Mouse (Mus musculus) activated CD4-positive, CD25-positive, alpha-beta regulatory T cell, adult 4 months (primary cell): Measurements from ENCODE around the gene Ndufb7. TPM values are rescaled to one million over a fixed set of nuclear protein-coding genes. Genes with fewer than 3 reads are reported as not detected.

Source experiments
- ATAC-seq: one replicate; pipeline ENCODE4 v1.8.0; 2017
- polyA plus RNA-seq, 2 experiments: library from polyadenylated mRNA; unstranded; fragments of 100-300 nt; shearing (Covaris generic); gene quantifications; one replicate each; pipeline ENCODE4 v1.2.1; 2017

Gene Ndufb7
- polyA plus RNA-seq, 2 experiments from 2014 or later = 350 to 354 TPM

DNA sequence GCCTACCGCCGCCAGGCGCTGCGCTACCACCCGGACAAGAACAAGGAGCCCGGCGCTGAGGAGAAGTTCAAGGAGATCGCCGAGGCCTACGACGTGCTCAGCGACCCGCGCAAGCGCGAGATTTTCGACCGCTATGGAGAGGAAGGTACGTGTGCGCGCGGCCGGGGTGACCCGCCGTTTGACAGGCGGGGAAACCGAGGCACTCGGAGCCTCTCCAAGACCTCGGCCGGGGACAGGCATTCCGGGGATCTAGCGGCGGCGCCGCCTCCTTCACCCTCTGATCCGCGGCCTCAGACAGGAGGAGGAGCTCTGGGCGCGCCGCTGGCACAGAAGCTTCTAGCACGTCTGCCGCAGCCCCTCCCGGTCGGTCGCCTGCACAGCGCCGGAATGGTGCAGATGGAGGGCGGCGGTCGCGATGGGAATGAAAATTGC lies 41.9 kb downstream of the Ndufb7 start:
- ATAC-seq = peak; percentile 43

DNA sequence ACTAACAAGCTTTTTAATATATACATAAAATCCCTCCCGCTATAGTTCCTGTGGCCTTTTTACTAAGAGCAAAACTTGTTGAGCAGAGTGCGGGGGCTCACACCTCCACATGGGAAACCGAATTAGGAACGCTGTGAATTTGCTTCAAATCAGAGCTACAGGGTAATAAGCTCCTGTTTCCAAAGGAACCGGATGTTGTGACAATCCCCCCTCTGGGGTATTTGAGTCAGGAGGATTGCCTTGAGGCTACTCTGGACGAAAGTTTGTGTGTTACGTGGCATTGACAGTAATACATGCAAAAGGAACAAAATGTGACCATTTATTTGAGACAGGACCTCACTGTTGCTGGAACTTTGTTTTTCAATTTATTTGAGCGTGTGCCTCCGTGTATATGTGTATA lies 42.6 kb downstream of the Ndufb7 start:
- ATAC-seq = no peak

DNA sequence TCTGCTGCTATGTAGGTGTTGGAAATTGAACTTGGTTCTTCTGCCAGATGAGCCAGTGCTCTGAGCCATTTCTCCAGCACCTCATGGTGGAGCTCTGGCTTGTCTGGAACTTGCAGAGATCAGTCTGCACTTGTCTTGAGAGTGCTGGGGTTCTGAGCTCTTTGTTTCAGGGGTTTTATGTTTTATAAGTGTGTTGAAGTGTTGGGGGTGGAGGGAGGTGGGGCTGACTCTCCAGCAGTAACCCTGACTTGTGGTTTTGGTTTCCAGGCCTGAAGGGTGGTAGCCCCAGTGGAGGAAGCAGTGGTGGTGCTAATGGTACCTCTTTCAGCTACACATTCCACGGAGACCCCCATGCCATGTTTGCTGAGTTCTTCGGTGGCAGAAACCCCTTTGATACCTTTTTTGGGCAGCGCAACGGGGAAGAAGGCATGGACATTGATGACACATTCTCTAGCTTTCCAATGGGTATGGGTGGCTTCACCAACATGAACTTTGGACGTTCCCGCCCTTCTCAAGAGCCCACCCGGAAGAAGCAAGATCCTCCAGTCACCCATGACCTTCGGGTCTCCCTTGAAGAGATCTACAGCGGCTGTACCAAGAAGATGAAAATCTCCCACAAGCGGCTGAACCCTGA lies 43.2 kb downstream of the Ndufb7 start:
- ATAC-seq = no peak

DNA sequence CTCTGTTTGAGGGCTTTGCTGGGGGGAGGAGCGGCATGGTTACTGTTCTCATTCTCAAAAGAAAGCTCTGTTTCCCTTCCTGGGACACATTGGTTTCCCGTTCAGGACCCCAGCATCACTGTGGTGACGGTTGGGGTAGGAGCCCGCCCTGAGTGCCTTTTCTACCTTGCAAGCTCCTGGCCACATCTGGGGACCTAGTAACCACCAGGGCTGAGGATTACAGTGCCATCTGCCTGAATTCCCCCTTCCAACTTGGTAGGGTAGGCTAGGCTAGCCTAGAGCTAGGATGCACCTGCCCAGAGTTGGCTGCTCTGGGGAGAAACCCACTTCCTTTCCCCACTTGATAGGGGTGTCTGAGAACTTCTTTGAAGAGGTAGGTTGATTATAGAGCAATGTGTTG lies 45.5 kb downstream of the Ndufb7 start:
- ATAC-seq = no peak

DNA sequence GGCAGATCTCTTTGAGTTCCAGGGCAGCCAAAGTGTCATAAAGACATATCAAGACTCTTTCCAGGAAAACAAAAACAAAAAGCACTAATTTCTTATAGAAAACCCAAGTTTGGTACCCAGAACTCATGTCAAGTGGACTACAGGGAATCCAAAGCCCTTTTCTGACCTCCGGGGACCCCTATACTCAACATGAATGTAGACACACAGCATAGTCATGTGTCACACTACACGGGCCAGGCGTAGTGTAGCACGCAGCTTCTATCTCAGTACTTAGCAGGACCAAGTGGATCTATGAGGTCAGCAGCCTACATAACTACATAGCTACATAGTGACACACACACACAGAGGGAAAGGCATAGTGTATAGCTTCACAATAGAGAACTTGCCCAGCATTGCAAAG lies 47.2 kb downstream of the Ndufb7 start:
- ATAC-seq = no peak

DNA sequence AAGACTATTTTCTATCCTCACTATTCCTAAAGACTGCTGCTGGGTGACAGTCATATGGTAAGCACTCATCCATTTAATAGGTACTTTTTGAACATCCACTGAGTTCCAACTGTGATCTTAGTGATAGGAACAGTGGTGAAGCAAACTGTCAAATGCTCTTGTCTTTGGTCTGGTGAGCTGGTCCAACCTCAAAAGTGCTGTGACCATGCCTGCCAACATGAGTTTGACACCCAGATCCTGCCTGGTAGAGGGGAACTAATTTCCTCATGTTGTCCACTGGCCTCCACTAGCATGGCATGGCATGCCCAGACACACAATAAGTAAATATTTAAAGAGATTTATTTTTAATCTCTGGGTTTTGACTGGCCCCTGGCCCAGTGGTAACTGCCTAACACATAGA lies 50.2 kb downstream of the Ndufb7 start:
- ATAC-seq = no peak

DNA sequence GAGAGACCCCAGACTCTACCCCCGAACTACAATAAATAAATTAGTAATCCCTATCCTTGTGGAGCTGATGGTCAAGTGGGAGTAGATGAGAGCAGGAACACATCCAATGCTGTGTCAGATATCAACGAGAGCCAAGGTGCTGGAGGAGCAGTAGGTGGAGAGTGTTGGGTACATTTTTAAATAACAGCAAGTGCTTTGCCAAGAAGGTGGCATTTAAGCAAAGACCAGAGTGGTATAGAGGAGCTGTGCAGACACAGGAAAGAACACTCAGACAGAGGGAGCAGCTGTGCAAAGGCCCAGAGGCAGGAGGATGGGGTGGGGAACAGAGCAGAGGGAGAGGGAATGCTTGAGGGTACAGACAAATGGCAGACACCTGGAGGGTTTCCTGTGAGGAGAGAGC lies 50.6 kb downstream of the Ndufb7 start:
- ATAC-seq = no peak

DNA sequence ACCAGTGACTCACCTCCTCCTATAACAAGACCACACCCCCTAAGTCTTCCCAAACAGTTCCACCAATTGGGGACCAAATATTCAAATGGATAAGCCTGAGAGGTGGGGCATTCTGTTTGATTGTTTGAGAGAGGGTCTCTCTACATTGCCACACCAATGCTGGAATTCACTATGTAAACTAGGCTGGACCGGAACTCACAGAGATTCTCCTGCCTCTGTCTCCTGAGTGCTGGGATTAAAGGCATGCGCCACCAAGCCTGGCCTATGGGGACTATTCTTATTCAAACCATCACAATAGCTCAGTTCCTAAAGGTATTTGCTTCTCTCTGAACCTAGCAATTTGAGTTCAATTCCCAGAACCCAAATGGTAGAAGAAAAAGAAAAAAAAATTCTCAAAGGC lies 52.1 kb downstream of the Ndufb7 start:
- no peak for ATAC-seq

DNA sequence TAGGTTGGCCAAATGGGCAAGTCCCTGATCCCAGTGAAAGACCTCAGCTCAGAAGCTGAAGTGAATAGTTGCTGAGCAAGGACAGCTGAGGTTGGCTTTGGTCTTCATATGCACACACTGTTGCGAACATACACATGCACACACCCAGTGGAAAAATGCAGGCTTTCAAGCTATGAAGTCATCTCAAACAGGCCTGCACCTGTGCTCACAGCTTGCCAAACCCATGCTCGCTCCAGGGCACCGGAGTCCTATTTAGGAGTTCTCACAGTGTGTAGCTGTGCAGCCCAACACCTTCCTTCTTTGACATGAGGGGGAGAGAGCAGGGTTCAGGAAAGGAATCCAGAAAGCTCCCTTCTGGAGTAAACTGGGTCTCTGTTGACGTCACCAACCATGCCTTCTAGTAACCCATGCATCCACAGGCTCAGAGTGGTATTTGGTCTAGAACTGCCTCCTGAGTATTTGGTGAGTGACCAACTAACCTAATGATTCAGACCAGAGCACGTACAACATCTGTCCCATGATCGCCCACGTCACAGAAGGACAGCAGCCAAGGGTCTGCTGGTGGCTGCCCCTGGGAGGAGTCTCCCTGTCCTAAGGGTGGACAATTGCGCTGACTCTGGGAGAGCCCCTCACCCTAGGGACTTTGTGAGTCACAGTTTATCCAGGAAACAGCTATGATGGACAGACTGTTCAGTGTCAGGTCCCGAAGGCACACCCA lies 53.3 kb downstream of the Ndufb7 start:
- ATAC-seq = no peak

Other genes with a start within 250 kb of the Ndufb7 start
- gene Elmod2, start 234.2 kb upstream of the Ndufb7 start, polyA plus RNA-seq = 1 to 10 TPM; 7.1 to 8.4 TPM
- gene Mgat4d, start 218.2 kb upstream of the Ndufb7 start, polyA plus RNA-seq = not detected
- under 1 TPM in 1 of 2 experiments, not detected in 1; 0.15 TPM for gene Clgn, start 176.8 kb upstream of the Ndufb7 start, polyA plus RNA-seq
- gene Scoc, start 108.3 kb upstream of the Ndufb7 start, polyA plus RNA-seq = 10 to 100 TPM; 22.6 to 27.6 TPM
- gene Olfr370, start 30.9 kb upstream of the Ndufb7 start, polyA plus RNA-seq = not detected
- gene Tecr, start 41.3 kb downstream of the Ndufb7 start, polyA plus RNA-seq = 100 to 1,000 TPM; 421 to 424 TPM
- gene Dnajb1, start 41.5 kb downstream of the Ndufb7 start, polyA plus RNA-seq = 10 to 100 TPM; 40.7 to 44.0 TPM
- gene Gipc1, start 86.0 kb downstream of the Ndufb7 start, polyA plus RNA-seq = 10 to 100 TPM; 21.5 to 26.8 TPM
- 1 to 10 TPM in 1 of 2 experiments, under 1 TPM in 1; 0.93 to 1.1 TPM for gene Ptger1, start 100.0 kb downstream of the Ndufb7 start, polyA plus RNA-seq
- 10 to 100 TPM; 13.7 to 26.9 TPM for gene Pkn1, start 132.5 kb downstream of the Ndufb7 start, polyA plus RNA-seq
- 100 to 1,000 TPM; 164 to 195 TPM for gene Ddx39, start 148.5 kb downstream of the Ndufb7 start, polyA plus RNA-seq
- gene Adgre5, start 174.7 kb downstream of the Ndufb7 start, polyA plus RNA-seq = 100 to 1,000 TPM; 167 to 170 TPM